Mouse (Mus musculus): ENCODE data around the gene Hmg20b. TPM values are rescaled to one million over a fixed set of nuclear protein-coding genes. Genes with fewer than 3 reads are reported as not detected.

The Hmg20b gene
- polyA plus RNA-seq, 1 experiment from 2014 or later: 97.7 TPM

GRCm38 (mm10) chr10:81390678-81390965 is 40.3 kb upstream of the Hmg20b start:
- Histone ChIP-seq H3K27me3 (ENCODE audit: control insufficient read depth, insufficient read depth, low read length) (no peaks in the 10 kb centered on the region), H3K4me3 (ENCODE audit: low read depth, low read length) (no peak overlapping the region), H3K4me1 (ENCODE audit: control insufficient read depth, insufficient read depth, low read length) (peaks cover 11% of the 10 kb centered on the region), H3K4me2 (no peak overlapping the region), H3K9ac (ENCODE audit: low read length) (no peak overlapping the region), H3K27ac (ENCODE audit: low read depth, low read length) (no peak overlapping the region), H3K36me3 (ENCODE audit: control insufficient read depth, insufficient read depth, low read length) (peaks cover 16% of the 10 kb centered on the region), H3K9me3 (ENCODE audit: control insufficient read depth, low read length) (no peaks in the 10 kb centered on the region)
- 88% methylated on average over 13 of the region's 13 CpGs for WGBS
- ATAC-seq (ENCODE audit: low FRiP score) (no peak), DNase-seq (ENCODE audit: low spot score, missing footprints) (no peak)

GRCm38 (mm10) chr10:81389801-81390677 is 39.8 kb upstream of the Hmg20b start:
- no peak overlapping the region for H3K27ac ChIP-seq (ENCODE audit: low read depth, low read length)
- H3K9ac ChIP-seq (ENCODE audit: low read length): peak overlapping the region; percentile 28; the same call in 1 of the 2 replicates
- H3K4me2 ChIP-seq: no peak overlapping the region
- peaks cover 16% of the 10 kb centered on the region for H3K36me3 ChIP-seq (ENCODE audit: control insufficient read depth, insufficient read depth, low read length)
- H3K27me3 ChIP-seq (ENCODE audit: control insufficient read depth, insufficient read depth, low read length): no peaks in the 10 kb centered on the region
- no peaks in the 10 kb centered on the region for H3K9me3 ChIP-seq (ENCODE audit: control insufficient read depth, low read length)
- ATAC-seq (ENCODE audit: low FRiP score) (peak; percentile 60), DNase-seq (ENCODE audit: low spot score, missing footprints) (peak; percentile 97)
- peaks cover 17% of the 10 kb centered on the region for H3K4me1 ChIP-seq (ENCODE audit: control insufficient read depth, insufficient read depth, low read length)
- H3K4me3 ChIP-seq (ENCODE audit: low read depth, low read length): no peak overlapping the region
- 56% methylated on average over 23 of the region's 23 CpGs for WGBS

GRCm38 (mm10) chr10:81389373-81389772 is 39.1 kb upstream of the Hmg20b start:
- H3K4me1 ChIP-seq (ENCODE audit: control insufficient read depth, insufficient read depth, low read length): peaks cover 21% of the 10 kb centered on the region
- WGBS: 38% methylated on average over 3 of the region's 3 CpGs
- peak overlapping the region; percentile 25 for H3K27ac ChIP-seq (ENCODE audit: low read depth, low read length)
- no peak overlapping the region for H3K4me3 ChIP-seq (ENCODE audit: low read depth, low read length)
- H3K36me3 ChIP-seq (ENCODE audit: control insufficient read depth, insufficient read depth, low read length): peaks cover 16% of the 10 kb centered on the region
- DNase-seq (ENCODE audit: low spot score, missing footprints) (peak; percentile 88), ATAC-seq (ENCODE audit: low FRiP score) (peak; percentile 2; the same call in 1 of the 2 replicates)
- no peaks in the 10 kb centered on the region for H3K27me3 ChIP-seq (ENCODE audit: control insufficient read depth, insufficient read depth, low read length)
- no peaks in the 10 kb centered on the region for H3K9me3 ChIP-seq (ENCODE audit: control insufficient read depth, low read length)
- peak overlapping the region; percentile 28; the same call in 1 of the 2 replicates for H3K9ac ChIP-seq (ENCODE audit: low read length)
- no peak overlapping the region for H3K4me2 ChIP-seq

GRCm38 (mm10) chr10:81388505-81389055 is 38.3 kb upstream of the Hmg20b start, which contains the start of gene Gm48552:
Gene Gm48552, plus strand, starts transcription at chr10:81389005.
- peak within 1 kb of the TSS; percentile 28; the same call in 1 of the 2 replicates for H3K9ac ChIP-seq (ENCODE audit: low read length)
- H3K4me2 ChIP-seq: no peak within 1 kb of the TSS
- no peak for DNase-seq (ENCODE audit: low spot score, missing footprints)
- H3K27ac ChIP-seq (ENCODE audit: low read depth, low read length): peak within 1 kb of the TSS; percentile 25
- no peak within 1 kb of the TSS for H3K4me3 ChIP-seq (ENCODE audit: low read depth, low read length)
- no peak for ATAC-seq (ENCODE audit: low FRiP score)
- H3K27me3 ChIP-seq (ENCODE audit: control insufficient read depth, insufficient read depth, low read length): no peaks in the 10 kb centered on the region
- peaks cover 19% of the 10 kb centered on the region for H3K4me1 ChIP-seq (ENCODE audit: control insufficient read depth, insufficient read depth, low read length)
- no peaks in the 10 kb centered on the region for H3K9me3 ChIP-seq (ENCODE audit: control insufficient read depth, low read length)
- 88% methylated on average over 5 of the region's 5 CpGs for WGBS
- peaks cover 16% of the 10 kb centered on the region for H3K36me3 ChIP-seq (ENCODE audit: control insufficient read depth, insufficient read depth, low read length)

GRCm38 (mm10) chr10:81387716-81388115 is 37.4 kb upstream of the Hmg20b start:
- no peak overlapping the region for H3K4me3 ChIP-seq (ENCODE audit: low read depth, low read length)
- peaks cover 16% of the 10 kb centered on the region for H3K36me3 ChIP-seq (ENCODE audit: control insufficient read depth, insufficient read depth, low read length)
- WGBS: 97% methylated on average over 20 of the region's 20 CpGs
- no peak for ATAC-seq (ENCODE audit: low FRiP score)
- peaks cover 17% of the 10 kb centered on the region for H3K4me1 ChIP-seq (ENCODE audit: control insufficient read depth, insufficient read depth, low read length)
- H3K27me3 ChIP-seq (ENCODE audit: control insufficient read depth, insufficient read depth, low read length): no peaks in the 10 kb centered on the region
- no peak for DNase-seq (ENCODE audit: low spot score, missing footprints)
- H3K9ac ChIP-seq (ENCODE audit: low read length): no peak overlapping the region
- no peaks in the 10 kb centered on the region for H3K9me3 ChIP-seq (ENCODE audit: control insufficient read depth, low read length)
- H3K27ac ChIP-seq (ENCODE audit: low read depth, low read length): no peak overlapping the region
- H3K4me2 ChIP-seq: no peak overlapping the region

- H3K4me2 ChIP-seq: peak overlapping the region; percentile 95; the same call in 1 of the 2 replicates
- WGBS: 88% methylated on average over 22 of the region's 22 CpGs
- ATAC-seq (ENCODE audit: low FRiP score) (no peak), DNase-seq (ENCODE audit: low spot score, missing footprints) (no peak)
- H3K36me3 ChIP-seq (ENCODE audit: control insufficient read depth, insufficient read depth, low read length): peaks cover 16% of the 10 kb centered on the region
- no peak overlapping the region for H3K4me3 ChIP-seq (ENCODE audit: low read depth, low read length)
- no peaks in the 10 kb centered on the region for H3K27me3 ChIP-seq (ENCODE audit: control insufficient read depth, insufficient read depth, low read length)
- no peak overlapping the region for H3K9ac ChIP-seq (ENCODE audit: low read length)
- H3K27ac ChIP-seq (ENCODE audit: low read depth, low read length): no peak overlapping the region
- H3K9me3 ChIP-seq (ENCODE audit: control insufficient read depth, low read length): no peaks in the 10 kb centered on the region
- peaks cover 17% of the 10 kb centered on the region for H3K4me1 ChIP-seq (ENCODE audit: control insufficient read depth, insufficient read depth, low read length)
These were observed 35.5 kb upstream of the Hmg20b start for GRCm38 (mm10) chr10:81385603-81386306.

GRCm38 (mm10) chr10:81384605-81384982 is 34.3 kb upstream of the Hmg20b start:
- H3K4me1 ChIP-seq (ENCODE audit: control insufficient read depth, insufficient read depth, low read length): peaks cover 14% of the 10 kb centered on the region
- H3K9ac ChIP-seq (ENCODE audit: low read length): peak overlapping the region; percentile 84
- peak overlapping the region; percentile 96 for H3K4me3 ChIP-seq (ENCODE audit: low read depth, low read length)
- no peaks in the 10 kb centered on the region for H3K9me3 ChIP-seq (ENCODE audit: control insufficient read depth, low read length)
- peak overlapping the region; percentile 72 for H3K27ac ChIP-seq (ENCODE audit: low read depth, low read length)
- no peak for DNase-seq (ENCODE audit: low spot score, missing footprints)
- ATAC-seq (ENCODE audit: low FRiP score): peak; percentile 28
- H3K4me2 ChIP-seq: peak overlapping the region; percentile 95
- H3K36me3 ChIP-seq (ENCODE audit: control insufficient read depth, insufficient read depth, low read length): peaks cover 16% of the 10 kb centered on the region
- no peaks in the 10 kb centered on the region for H3K27me3 ChIP-seq (ENCODE audit: control insufficient read depth, insufficient read depth, low read length)
- under 1% methylated on average over 19 of the region's 19 CpGs for WGBS

GRCm38 (mm10) chr10:81383802-81384604 is 33.7 kb upstream of the Hmg20b start, which contains the start of the genes Dohh and Gm48551:
Gene Dohh, plus strand, starts transcription at chr10:81384428.
Gene Gm48551, plus strand, starts transcription at chr10:81384466.
- WGBS: 5% methylated on average over 51 of the region's 54 CpGs
- peaks cover 16% of the 10 kb centered on the region for H3K36me3 ChIP-seq (ENCODE audit: control insufficient read depth, insufficient read depth, low read length)
- no peaks in the 10 kb centered on the region for H3K9me3 ChIP-seq (ENCODE audit: control insufficient read depth, low read length)
- H3K4me1 ChIP-seq (ENCODE audit: control insufficient read depth, insufficient read depth, low read length): peaks cover 14% of the 10 kb centered on the region
- H3K27me3 ChIP-seq (ENCODE audit: control insufficient read depth, insufficient read depth, low read length): no peaks in the 10 kb centered on the region
- H3K9ac ChIP-seq (ENCODE audit: low read length): peak within 1 kb of the TSS; percentile 84
- peak within 1 kb of the TSS; percentile 72 for H3K27ac ChIP-seq (ENCODE audit: low read depth, low read length)
- H3K4me3 ChIP-seq (ENCODE audit: low read depth, low read length): peak within 1 kb of the TSS; percentile 96
- peak; percentile 95 for ATAC-seq (ENCODE audit: low FRiP score)
- peak within 1 kb of the TSS; percentile 95 for H3K4me2 ChIP-seq
- peak; percentile 100 for DNase-seq (ENCODE audit: low spot score, missing footprints)

All from midbrain, embryonic 11.5 days (tissue).